Mouse (Mus musculus): ENCODE results near the gene Mrpl14.

Gene Mrpl14

DNA sequence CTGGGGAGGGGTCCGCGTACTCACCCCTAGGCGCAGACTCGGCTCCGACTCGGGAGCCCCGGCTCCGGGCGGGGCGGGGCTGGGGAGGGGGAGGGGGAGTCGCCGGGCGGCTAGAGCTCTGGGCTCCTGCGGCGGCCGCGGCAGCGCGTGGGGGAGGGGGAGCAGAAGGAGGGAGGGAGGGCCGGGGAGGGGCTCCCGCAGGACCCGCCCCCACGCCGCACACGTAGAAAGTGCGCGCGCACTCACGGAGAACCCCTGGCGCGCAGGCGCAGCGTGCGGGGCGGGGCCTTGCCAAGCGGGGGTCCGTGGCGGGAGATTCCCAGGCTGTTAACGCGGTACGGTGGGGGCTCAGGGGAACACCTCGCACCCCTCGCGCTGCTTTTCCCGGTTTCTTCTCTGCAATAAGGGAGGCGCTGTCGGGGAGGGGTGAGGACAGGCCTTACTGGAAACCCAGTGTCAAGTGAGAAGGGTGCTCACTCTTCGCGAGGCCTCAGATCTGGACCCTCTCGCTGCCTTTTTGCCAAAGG lies at the start of gene Mrpl14:
Gene Mrpl14 (plus strand): TSS at position 230 of the 527 bp plus-strand sequence.
- in situ Hi-C loops (cut with MboI; ENCODE audit: low pct_unique_long_range_greater_than_20kb in 1 of 2, low sequenced_read_pairs in 2 of 2, unreplicated experiment in 1 of 2): no loop called here

DNA sequence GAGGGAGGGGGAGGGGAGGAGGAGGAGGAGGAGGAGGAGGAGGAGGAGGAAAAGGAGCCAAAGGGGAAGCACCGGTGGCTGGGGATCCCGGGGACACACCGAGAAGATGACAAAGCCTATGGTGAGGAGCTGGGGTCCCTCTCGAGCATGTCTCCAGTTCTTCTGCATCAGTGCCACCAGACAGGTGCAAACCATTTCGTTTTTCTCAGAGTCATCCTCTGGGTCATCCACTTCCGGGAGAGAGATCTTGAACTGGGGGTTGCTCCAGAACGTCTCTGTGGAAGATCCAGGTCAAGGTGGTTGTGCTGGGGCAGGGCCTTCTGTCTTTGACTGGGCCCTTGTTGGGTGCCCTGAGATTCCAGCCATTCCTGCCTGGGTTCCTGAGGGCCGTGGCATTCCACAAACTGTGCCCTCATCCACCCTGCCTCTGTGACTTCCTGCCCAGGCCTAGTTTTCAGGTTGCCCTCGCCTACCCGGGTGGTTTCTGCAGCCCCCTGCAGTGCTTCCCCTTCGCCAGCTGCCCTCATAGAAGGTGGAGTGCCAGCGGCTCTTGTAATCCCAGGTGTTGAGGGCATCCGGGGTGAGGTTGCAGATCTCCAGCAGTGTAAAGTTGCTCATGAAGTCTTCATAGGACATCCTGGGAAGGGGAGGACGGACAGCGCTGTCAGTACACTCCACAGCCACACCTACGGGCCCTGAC lies 47.4 kb upstream of the Mrpl14 start:
- in situ Hi-C loops (cut with MboI; ENCODE audit: low pct_unique_long_range_greater_than_20kb in 1 of 2, low sequenced_read_pairs in 2 of 2, unreplicated experiment in 1 of 2): no loop called here

DNA sequence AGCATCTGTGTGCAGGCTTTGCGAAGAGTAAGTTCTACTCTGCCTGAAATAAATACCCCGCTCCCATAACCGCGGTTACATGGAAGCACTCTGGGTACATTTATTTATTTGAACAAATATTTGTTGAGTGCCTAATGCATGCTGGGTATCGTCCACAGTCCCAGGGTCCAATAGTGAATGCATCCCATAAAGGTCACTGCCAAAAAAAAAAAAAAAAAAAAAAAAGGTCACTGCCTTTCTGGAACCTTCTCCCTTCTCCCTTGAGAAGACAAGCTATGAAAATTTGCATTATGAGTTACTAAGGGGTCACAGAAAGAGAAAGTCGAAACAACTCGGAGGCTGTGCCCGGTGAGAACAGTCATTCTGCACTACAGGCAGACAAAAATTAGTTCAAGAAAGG lies 44.1 kb upstream of the Mrpl14 start:
- in situ Hi-C loops (cut with MboI; ENCODE audit: low pct_unique_long_range_greater_than_20kb in 1 of 2, low sequenced_read_pairs in 2 of 2, unreplicated experiment in 1 of 2): no loop called here

DNA sequence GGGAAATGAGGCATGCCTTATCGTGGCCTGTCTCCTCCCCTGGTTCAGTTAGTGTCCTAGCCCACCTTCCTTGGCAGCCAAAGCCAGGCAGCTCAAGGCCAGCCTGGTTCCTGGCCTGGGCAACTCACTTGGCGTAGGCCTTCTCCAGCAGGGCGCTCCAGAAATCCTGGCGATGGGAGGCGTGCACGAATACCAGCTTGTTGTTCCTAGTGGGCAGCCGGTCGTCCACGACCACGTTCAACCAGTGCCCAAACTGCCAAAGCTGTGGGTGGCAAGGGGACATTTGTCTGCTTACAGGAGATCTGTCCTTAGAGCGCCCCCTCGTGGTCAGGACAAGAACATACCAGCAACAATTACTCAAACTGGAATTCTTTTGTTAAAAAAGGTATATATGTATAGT lies 43.4 kb upstream of the Mrpl14 start:
- in situ Hi-C loops (cut with MboI; ENCODE audit: low pct_unique_long_range_greater_than_20kb in 1 of 2, low sequenced_read_pairs in 2 of 2, unreplicated experiment in 1 of 2): no loop called here

DNA sequence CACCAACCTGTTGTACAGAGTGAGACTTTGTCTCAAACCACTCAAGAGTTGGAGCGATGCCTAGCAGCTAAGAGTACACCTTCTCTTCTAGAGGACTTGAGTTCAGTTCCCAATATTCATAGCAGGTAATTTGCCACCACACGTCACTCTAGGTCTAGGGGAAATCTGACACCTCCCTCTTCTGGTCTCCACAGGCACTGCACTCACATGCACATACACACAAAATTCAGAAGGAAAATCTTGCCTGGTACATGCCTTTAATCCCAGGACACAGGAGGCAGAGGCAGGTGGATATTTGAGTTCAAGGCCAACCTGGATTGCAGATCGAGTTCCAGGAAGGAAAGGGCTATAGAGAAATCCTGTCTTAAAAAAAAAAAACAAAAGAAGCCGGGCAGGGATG lies 41.9 kb upstream of the Mrpl14 start:
- in situ Hi-C loops (cut with MboI; ENCODE audit: low pct_unique_long_range_greater_than_20kb in 1 of 2, low sequenced_read_pairs in 2 of 2, unreplicated experiment in 1 of 2): no loop called here

DNA sequence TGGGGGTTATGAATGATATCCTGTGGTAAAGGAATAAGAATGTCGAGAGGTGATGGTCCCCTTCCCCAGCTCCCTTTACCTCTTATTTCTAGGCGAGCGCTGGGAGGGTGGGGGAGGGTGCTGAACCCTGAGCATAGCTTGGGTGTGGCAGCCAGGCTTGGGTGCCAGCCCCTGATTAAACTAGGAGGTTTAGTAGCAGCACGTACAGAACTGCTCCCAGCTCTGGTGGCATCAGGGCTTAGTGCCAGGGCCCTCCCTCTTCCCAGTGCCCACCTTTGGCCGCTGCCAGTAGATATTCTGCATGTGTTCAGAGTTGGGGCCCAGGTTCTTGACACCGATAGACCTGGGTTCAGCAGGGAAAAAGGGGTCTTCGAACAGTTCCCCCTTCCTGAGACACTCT lies 32.9 kb upstream of the Mrpl14 start:
- in situ Hi-C loops (cut with MboI; ENCODE audit: low pct_unique_long_range_greater_than_20kb in 1 of 2, low sequenced_read_pairs in 2 of 2, unreplicated experiment in 1 of 2): loop anchor here (5.0 to 25.0 kb wide), 3 partner anchors 66 to 176 kb away; partner anchors contain the start of gene Spats1 (in 2 of the 2)

DNA sequence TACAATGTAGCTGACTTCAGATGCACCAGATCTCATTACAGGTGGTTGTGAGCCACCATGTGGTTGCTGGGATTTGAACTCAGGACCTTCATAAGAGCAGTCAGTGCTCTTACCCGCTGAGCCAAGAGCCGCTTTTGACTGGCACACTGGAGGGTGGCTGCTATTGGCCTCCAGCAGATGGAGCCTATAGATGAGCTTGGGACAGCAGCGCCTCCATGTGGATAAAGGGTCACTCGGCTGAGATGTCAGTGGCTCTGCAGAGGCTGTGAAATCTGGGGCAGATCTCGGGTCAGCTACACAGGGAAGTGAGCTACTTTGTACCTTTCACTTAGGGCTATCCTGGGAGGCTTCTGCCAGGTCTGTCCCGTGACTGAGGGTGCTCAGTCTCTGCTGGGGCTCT lies 30.3 kb upstream of the Mrpl14 start:
- in situ Hi-C loops (cut with MboI; ENCODE audit: low pct_unique_long_range_greater_than_20kb in 1 of 2, low sequenced_read_pairs in 2 of 2, unreplicated experiment in 1 of 2): loop anchor here in 1 of 2 experiments (25.0 kb wide), 1 partner anchor 169 kb away; the partner anchor contains the start of gene Spats1

DNA sequence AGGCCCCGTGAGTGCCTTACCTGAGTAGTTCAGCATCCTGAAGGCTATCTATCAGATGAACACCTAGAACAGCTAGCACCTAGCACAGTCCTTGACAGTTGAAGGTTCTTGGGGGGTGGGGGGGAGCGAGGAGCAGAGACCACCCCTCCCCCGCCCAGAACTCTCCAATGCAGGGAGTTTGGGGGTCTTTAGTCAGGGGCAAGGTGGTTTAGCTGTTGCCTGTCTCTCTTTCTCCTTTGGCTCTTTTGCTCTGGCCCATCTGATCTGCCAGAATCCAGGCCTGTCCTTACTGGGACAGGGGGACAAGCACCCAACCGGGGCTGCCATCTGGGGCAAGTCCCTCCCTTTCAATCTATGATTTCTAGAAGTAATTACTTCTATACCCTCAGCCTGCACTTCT lies 26.9 kb upstream of the Mrpl14 start, which contains the start of gene Capn11:
Gene Capn11 (minus strand): TSS at position 101 of the 400 bp plus-strand sequence.
- in situ Hi-C loops (cut with MboI; ENCODE audit: low pct_unique_long_range_greater_than_20kb in 1 of 2, low sequenced_read_pairs in 2 of 2, unreplicated experiment in 1 of 2): loop anchor here in 1 of 2 experiments (25.0 kb wide), 1 partner anchor 172 kb away; the partner anchor contains the start of gene Spats1

DNA sequence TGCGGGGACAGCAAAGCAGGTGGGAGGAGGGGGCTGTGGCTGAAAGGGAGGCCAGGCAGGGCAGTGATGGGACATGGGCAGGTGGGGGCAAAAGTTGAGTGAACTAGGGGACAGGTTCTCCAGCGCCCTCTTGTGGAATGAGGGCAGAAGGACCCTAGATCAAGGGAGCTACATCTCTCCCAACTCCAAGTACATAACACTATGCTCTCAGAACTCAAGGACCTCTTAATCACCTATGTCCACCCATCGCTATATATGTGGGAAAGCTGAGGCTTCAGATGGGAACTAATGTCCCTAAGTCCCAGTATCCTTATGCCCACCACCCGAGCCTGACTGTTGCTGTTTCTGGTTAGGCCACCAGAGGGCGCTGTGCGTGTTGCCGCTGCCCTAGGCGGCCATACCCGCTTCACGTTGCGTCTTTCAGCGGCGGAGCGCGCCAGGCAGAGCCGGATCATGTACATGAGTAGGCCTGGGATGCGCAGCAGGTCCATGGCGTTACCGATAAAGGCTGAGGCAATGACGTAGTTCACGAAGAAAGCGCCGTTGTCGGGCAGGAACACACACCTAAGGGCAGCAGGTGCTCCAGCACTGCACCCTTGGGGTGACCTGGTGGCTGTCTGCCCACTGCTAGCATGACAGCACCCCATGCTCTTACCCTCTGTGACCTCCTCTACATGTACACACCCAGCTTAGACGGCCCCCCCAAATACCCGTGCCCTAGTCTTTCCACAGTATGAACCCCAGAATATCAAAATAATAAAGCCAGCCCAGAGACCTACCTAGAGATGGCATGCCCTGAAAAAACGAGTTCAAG lies 22.8 kb upstream of the Mrpl14 start:
- in situ Hi-C loops (cut with MboI; ENCODE audit: low pct_unique_long_range_greater_than_20kb in 1 of 2, low sequenced_read_pairs in 2 of 2, unreplicated experiment in 1 of 2): loop anchor here in 1 of 2 experiments (25.0 kb wide), 1 partner anchor 176 kb away; the partner anchor contains the start of gene Spats1

DNA sequence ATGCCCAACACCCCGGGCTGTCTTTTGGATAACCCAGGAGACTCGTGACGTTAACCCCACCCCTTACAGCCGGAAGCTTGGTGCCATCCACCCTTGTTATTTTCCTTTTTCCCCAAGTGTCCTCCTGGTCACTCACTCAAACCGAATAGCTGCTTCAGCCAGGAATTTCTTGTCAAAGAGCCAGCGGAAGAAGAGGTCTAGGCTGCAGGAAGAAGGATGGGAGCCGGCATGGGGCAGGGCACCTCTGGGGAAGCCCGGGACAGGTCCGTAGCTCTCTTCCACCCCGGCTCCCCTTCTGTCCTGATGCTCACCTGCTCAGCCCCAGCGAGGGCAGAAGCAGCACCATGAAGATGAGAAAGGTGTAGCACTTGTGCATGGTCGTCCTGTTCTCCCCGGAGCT lies 21.5 kb upstream of the Mrpl14 start:
- in situ Hi-C loops (cut with MboI; ENCODE audit: low pct_unique_long_range_greater_than_20kb in 1 of 2, low sequenced_read_pairs in 2 of 2, unreplicated experiment in 1 of 2): loop anchor here in 1 of 2 experiments (25.0 kb wide), 1 partner anchor 177 kb away; the partner anchor contains the start of gene Spats1

DNA sequence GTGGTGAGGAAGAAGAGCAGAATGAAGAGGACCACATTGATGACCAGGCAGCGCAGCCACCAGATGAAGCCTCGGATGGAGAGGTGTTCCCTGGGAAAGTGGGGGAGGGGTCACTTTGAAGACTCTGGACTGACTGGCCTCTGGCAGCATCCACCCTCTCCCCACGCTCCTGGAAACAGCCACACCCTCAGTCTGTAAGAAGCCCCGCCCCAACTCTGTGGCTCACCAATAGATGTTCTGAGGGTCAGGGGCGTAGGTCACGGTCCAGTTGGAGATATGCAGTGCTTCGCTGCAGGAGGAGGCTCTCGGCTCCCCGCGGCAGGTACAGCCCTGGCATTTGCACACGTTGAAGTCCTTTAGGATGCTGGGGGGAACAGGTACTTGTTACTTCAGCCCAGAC lies 20.0 kb upstream of the Mrpl14 start:
- in situ Hi-C loops (cut with MboI; ENCODE audit: low pct_unique_long_range_greater_than_20kb in 1 of 2, low sequenced_read_pairs in 2 of 2, unreplicated experiment in 1 of 2): loop anchor here in 1 of 2 experiments (25.0 kb wide), 1 partner anchor 179 kb away; the partner anchor contains the start of gene Spats1

DNA sequence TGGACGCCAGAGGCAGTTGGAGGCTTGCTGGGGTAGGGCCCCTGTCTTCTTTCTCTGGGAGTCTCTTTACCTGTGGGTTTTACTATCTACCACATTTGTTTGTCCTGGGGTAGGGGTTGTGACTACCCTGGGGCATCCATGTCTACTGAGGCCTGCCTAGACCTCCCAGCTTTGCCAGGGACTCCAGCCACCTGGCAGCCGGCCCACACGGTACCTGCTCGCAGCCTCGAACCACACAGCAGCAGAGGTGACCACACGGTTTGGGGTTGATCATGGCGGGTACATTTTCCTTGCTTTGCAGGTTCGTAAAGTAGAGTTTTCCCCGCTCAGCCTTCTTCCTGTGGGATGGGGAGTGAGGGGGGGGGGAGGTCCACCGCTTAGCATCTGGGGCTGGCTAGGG lies 18.6 kb upstream of the Mrpl14 start:
- in situ Hi-C loops (cut with MboI; ENCODE audit: low pct_unique_long_range_greater_than_20kb in 1 of 2, low sequenced_read_pairs in 2 of 2, unreplicated experiment in 1 of 2): loop anchor here in 1 of 2 experiments (25.0 kb wide), 1 partner anchor 180 kb away; the partner anchor contains the start of gene Spats1

DNA sequence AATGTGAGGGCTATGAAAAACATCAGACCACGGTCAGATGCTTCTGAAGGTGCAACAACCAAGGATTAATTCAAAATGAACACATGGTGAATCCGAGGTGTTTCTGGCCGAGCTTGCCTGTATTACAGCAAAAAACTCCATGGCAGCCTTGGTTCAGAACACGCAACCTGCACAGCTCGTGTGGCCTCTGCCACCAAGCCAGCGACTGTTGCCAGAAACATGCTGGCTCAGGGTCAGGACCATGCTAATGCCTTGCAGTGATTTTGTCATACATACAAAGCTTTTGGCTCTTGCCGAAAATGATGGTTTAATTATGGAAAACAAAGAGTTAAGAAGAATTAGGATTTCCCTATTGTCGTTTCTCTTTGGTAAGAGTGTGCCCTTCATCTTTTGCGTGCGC lies 18.1 kb upstream of the Mrpl14 start:
- in situ Hi-C loops (cut with MboI; ENCODE audit: low pct_unique_long_range_greater_than_20kb in 1 of 2, low sequenced_read_pairs in 2 of 2, unreplicated experiment in 1 of 2): loop anchor here in 1 of 2 experiments (25.0 kb wide), 1 partner anchor 181 kb away; the partner anchor contains the start of gene Spats1

DNA sequence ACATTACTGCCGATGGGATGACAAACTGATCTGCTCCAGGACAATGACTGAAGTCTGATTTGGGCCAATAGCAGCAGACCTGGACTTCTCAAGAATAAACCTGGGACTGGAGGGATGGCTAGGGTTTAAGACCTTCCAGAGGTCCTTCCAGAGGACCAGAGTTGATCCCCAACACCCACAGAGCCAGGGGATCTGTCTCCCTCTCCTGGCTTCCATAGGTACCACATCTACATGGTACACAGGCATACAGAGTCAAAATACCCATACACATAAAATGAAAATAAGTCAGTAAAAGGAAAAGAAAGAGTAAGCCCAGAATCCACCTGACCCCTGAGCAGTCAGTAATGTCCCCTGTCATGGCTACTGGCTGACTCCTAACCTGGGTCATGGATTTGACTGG lies 14.3 kb upstream of the Mrpl14 start:
- in situ Hi-C loops (cut with MboI; ENCODE audit: low pct_unique_long_range_greater_than_20kb in 1 of 2, low sequenced_read_pairs in 2 of 2, unreplicated experiment in 1 of 2): loop anchor here (5.0 to 25.0 kb wide), 2 partner anchors 50 to 185 kb away; partner anchors contain the start of gene Spats1 (in 1 of the 2)

DNA sequence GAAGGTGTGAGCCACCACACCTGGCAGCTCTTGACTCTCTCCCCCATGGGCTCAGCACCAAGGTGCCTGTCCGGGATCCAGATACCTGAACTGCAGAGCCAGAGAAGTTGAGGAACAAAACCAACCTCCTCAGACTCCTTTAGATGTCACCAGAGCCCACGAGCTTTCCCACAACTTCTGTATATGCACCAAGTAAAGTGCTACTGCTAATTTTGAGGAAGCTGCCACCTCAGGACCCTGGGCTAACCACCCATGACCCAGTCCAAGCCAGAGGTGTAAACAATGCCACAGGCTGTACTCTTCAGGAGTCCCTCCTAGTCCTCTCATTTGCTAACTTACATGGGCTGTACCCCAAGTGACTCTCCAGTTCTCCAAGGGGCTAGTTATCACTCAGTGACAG lies 13.5 kb upstream of the Mrpl14 start:
- in situ Hi-C loops (cut with MboI; ENCODE audit: low pct_unique_long_range_greater_than_20kb in 1 of 2, low sequenced_read_pairs in 2 of 2, unreplicated experiment in 1 of 2): loop anchor here (5.0 to 25.0 kb wide), 2 partner anchors 50 to 185 kb away; partner anchors contain the start of gene Spats1 (in 1 of the 2)

DNA sequence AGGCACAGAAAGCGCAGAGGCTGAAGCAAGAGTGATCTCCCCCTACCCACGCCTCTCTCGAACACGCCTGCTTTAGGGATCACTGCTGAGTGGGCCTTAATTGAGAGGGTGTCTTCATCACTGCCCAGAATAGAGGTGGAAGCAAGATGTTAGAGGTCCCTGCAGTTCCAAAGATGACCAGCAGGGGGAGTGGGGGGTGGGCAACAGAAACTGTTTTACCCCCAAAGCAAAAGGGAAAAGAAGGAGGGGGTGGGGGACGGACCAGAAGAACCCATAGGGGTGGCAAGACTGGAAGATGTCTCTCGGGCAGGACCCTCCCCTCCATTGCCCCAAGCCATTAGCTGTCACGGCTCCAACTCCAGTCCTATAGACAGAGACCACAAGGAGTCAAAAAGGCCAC lies 8.0 kb upstream of the Mrpl14 start:
- in situ Hi-C loops (cut with MboI; ENCODE audit: low pct_unique_long_range_greater_than_20kb in 1 of 2, low sequenced_read_pairs in 2 of 2, unreplicated experiment in 1 of 2): no loop called here

DNA sequence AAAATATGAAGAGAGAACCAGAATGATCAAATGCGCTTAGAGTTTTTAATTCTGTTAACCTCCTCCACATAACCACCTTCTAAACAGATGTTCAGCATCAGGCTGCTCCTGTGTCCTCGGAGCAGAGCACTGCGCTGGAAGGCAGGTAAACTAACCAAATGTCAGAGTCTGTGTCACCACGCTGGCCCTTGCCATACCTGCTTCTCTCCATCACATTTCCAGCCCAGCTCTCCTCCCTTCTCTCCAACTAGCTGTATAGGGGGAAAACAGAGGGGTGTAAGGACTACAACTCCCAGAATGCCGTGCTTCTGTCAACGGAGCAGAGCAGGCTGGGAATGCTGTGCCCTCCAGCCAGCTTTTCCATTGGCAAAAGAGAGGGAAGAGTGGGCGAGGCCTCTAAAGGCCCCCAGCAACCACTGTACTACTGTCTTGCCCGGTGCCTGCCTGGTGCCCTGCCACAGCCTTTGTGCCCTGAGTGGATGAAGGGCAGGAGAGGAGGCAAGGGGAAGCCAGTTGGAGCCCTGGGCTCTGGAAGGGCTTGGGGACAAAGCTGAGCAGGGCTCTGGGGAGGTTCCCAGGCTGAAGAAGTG lies 5.6 kb upstream of the Mrpl14 start:
- in situ Hi-C loops (cut with MboI; ENCODE audit: low pct_unique_long_range_greater_than_20kb in 1 of 2, low sequenced_read_pairs in 2 of 2, unreplicated experiment in 1 of 2): no loop called here

DNA sequence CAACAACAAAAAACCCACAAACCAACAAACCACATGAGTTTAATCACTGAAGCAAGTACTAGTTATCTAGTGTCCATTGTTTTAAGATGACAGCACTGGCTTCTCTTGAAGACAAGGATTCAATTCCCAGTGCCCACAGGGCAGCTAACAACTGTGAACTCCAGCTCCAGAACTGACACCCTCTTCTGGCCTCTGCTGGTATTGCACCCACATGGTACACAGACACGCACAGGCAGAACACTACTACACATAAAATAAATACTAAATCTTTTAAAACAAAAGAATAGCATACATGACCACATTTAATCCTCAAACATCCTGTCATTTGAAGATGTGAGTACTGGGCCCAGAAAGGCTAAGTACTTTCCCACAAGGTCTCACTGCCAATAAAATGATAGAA lies 4.5 kb upstream of the Mrpl14 start:
- in situ Hi-C loops (cut with MboI; ENCODE audit: low pct_unique_long_range_greater_than_20kb in 1 of 2, low sequenced_read_pairs in 2 of 2, unreplicated experiment in 1 of 2): no loop called here
